Mouse (Mus musculus): ENCODE results near the gene Gm813.

GRCm38 (mm10) chr16:58629736-58630135 is 13.0 kb upstream of the Gm813 start:
- no peak for TF ChIP-seq CTCF (IDR thresholded peaks at IDR 0.05; ENCODE audit: low read depth)
- no peak for TF ChIP-seq EP300 (optimal IDR thresholded peaks at IDR 0.05)
